Comparison of ENCODE assay signal across 22 mouse cellular contexts in genomic region chr12:48612066-48612465, GRCm38 (mm10).
DNase-seq lines count a peak whose midpoint lies in the region.
"Had no signal": no experiment of that assay in that cellular context is flagged by ENCODE, and none has a peak within 500 bp of the region (broad histone marks: within the 10 kb centered on the region; RNA-seq: fewer than 3 reads in every experiment).

No protein-coding gene starts in this region.

- H3K27ac ChIP-seq in heart, embryonic 10.5 days: no peak overlapping the region
- H3K27ac ChIP-seq: embryonic facial prominence, embryonic 15.5 days; hindbrain, embryonic 14.5 days; kidney, postnatal 0 days; limb, embryonic 15.5 days; liver, embryonic 14.5 days; lung, embryonic 15.5 days; midbrain, embryonic 10.5 days had no signal

- no peaks in the 10 kb centered on the region for H3K36me3 ChIP-seq in heart, embryonic 10.5 days
- H3K36me3 ChIP-seq: embryonic facial prominence, embryonic 15.5 days; heart, embryonic 12.5 days; limb, embryonic 15.5 days; lung, embryonic 15.5 days; midbrain, embryonic 10.5 days had no signal

- WGBS in heart, embryonic 10.5 days: 84% methylated on average over 5 of the region's 5 CpGs

- H3K4me3 ChIP-seq in heart, embryonic 10.5 days: no peak overlapping the region
- H3K4me3 ChIP-seq: embryonic facial prominence, embryonic 15.5 days; heart, embryonic 12.5 days; limb, embryonic 15.5 days; lung, embryonic 15.5 days; midbrain, embryonic 10.5 days; myocyte had no signal

- DNase-seq in heart, postnatal 10 days: peak; percentile 3 to 5
- DNase-seq in heart, embryonic 10.5 days (ENCODE audit: low spot score): no peak
- DNase-seq in right cerebral cortex, postnatal 10 days (ENCODE audit: low spot score in 2 of 2): peak; percentile 24 to 25
- DNase-seq in right cerebral cortex, adult 2 months (ENCODE audit: low spot score in 2 of 2): no peak
- DNase-seq in gastrocnemius, postnatal 10 days: peak; percentile 6
- no peak for DNase-seq in MN1 (ENCODE audit: low spot score)
- DNase-seq in thymus, postnatal 36 days: no peak
- DNase-seq: adrenal gland, postnatal 25 days; cerebellum, adult 9-10 months; heart, adult 11 months; heart, postnatal 14 days; left cerebral cortex, postnatal 4 days; thymus, postnatal 14 days had no signal

- no peaks in the 10 kb centered on the region for H3K27me3 ChIP-seq in heart, embryonic 10.5 days (ENCODE audit: insufficient read depth, poor library complexity, severe bottlenecking)
- H3K27me3 ChIP-seq: embryonic facial prominence, embryonic 15.5 days; heart, embryonic 12.5 days; limb, embryonic 15.5 days; lung, embryonic 15.5 days had no signal

- no peaks in the 10 kb centered on the region for H3K9me3 ChIP-seq in heart, embryonic 10.5 days
- H3K9me3 ChIP-seq: embryonic facial prominence, embryonic 15.5 days; heart, embryonic 12.5 days; limb, embryonic 15.5 days; lung, embryonic 15.5 days; midbrain, embryonic 10.5 days had no signal

- H3K4me1 ChIP-seq in heart, embryonic 10.5 days: no peaks in the 10 kb centered on the region
- H3K4me1 ChIP-seq: embryonic facial prominence, embryonic 15.5 days; heart, embryonic 12.5 days; limb, embryonic 15.5 days; lung, embryonic 15.5 days; midbrain, embryonic 10.5 days had no signal

- intact Hi-C loops in heart, postnatal 10 days (cut with DNase I): no loop called here

Comparison
In these comparisons a context has a peak if more than half of its experiments do, and no peak if none do; other contexts are left out.
1. DNase-seq: peak in heart, postnatal 10 days (2 of 2), right cerebral cortex, postnatal 10 days (2 of 2) and gastrocnemius, postnatal 10 days (single experiment); none in heart, embryonic 10.5 days (single experiment), right cerebral cortex, adult 2 months (0 of 2), MN1 (single experiment) and thymus, postnatal 36 days (0 of 2).